Mouse (Mus musculus) urinary bladder, postnatal 0 days (tissue): ENCODE measurements around the gene Olfr715. TPM values are rescaled to one million over a fixed set of nuclear protein-coding genes. Genes with fewer than 3 reads are reported as not detected.

Source experiments
- polyA plus RNA-seq: library from polyadenylated mRNA; unstranded; fragments of >200 nt; fragmentation: Nextera tagmentation; extraction: Ambion mirVana; gene quantifications from 2 replicates; pipeline ENCODE4 v1.2.1, GENCODE M21; 2015

The Olfr715 gene
- not detected in 2 replicates for polyA plus RNA-seq

GRCm38 (mm10) chr7:107130983-107131382, at the start of gene Olfr715:
Gene Olfr715, minus strand, starts transcription at chr7:107131083.

GRCm38 (mm10) chr7:107166690-107167089, 35.8 kb upstream of the Olfr715 start, which contains the start of gene Nlrp14:
Gene Nlrp14, plus strand, starts transcription at chr7:107166990.

GRCm38 (mm10) chr7:107138027-107138426, 7.1 kb upstream of the Olfr715 start, which contains the start of gene Olfr716:
Gene Olfr716, plus strand, starts transcription at chr7:107138327.

GRCm38 (mm10) chr7:107110269-107110668, 20.6 kb downstream of the Olfr715 start, which contains the start of gene Olfr715b:
Gene Olfr715b, minus strand, starts transcription at chr7:107110369.

GRCm38 (mm10) chr7:107092920-107093319, 38.0 kb downstream of the Olfr715 start, which contains the start of gene Olfr17:
Gene Olfr17, plus strand, starts transcription at chr7:107093220.

Other genes with a start within 250 kb of the Olfr715 start
- gene Olfr706, start 242.9 kb downstream of the Olfr715 start, polyA plus RNA-seq = not detected in 2 replicates
- not detected in 2 replicates for gene Olfr707, start 229.8 kb downstream of the Olfr715 start, polyA plus RNA-seq
- gene Olfr1532-ps1, start 223.1 kb downstream of the Olfr715 start, polyA plus RNA-seq = not detected in 2 replicates
- not detected in 2 replicates for gene Olfr709-ps1, start 198.9 kb downstream of the Olfr715 start, polyA plus RNA-seq
- not detected in 2 replicates for gene Olfr710, start 182.8 kb downstream of the Olfr715 start, polyA plus RNA-seq
- gene Olfr6, start 167.1 kb downstream of the Olfr715 start, polyA plus RNA-seq = not detected in 2 replicates
- gene Olfr711, start 155.6 kb downstream of the Olfr715 start, polyA plus RNA-seq = not detected in 2 replicates
- gene Olfr2, start 125.0 kb downstream of the Olfr715 start, polyA plus RNA-seq = not detected in 2 replicates
- gene Olfr713, start 99.9 kb downstream of the Olfr715 start, polyA plus RNA-seq = not detected in 2 replicates
- gene Olfr714, start 60.1 kb downstream of the Olfr715 start, polyA plus RNA-seq = not detected in 2 replicates
- gene Olfr17, start 37.9 kb downstream of the Olfr715 start, polyA plus RNA-seq = not detected in 2 replicates
- gene Olfr715b, start 20.7 kb downstream of the Olfr715 start, polyA plus RNA-seq = not detected in 2 replicates
- gene Olfr716, start 7.2 kb upstream of the Olfr715 start, polyA plus RNA-seq = not detected in 2 replicates
- gene Nlrp14, start 35.9 kb upstream of the Olfr715 start, polyA plus RNA-seq = not detected in 2 replicates
- gene Rbmxl2, start 78.4 kb upstream of the Olfr715 start, polyA plus RNA-seq = not detected in 2 replicates
- 0.25 and 0.46 TPM in 2 replicates for gene Syt9, start 239.6 kb upstream of the Olfr715 start, polyA plus RNA-seq